Mouse (Mus musculus) E14TG2a.4 (cell line): ENCODE measurements around the gene Srsf7.

ENCODE experiments used
- CTCF ChIP-seq: conservative IDR thresholded peaks from 2 replicates; pipeline ENCODE4 v1.5.1; 2014; ENCODE audit warnings: low read length
- NANOG ChIP-seq: IDR thresholded peaks from 2 replicates; pipeline ENCODE4 v1.6.1; 2014; ENCODE audit warnings: borderline replicate concordance, low read length, mixed read lengths
- POU5F1 ChIP-seq: IDR thresholded peaks from 2 replicates; pipeline ENCODE4 v1.6.1; 2014; ENCODE audit warnings: low read length, borderline replicate concordance

DNA sequence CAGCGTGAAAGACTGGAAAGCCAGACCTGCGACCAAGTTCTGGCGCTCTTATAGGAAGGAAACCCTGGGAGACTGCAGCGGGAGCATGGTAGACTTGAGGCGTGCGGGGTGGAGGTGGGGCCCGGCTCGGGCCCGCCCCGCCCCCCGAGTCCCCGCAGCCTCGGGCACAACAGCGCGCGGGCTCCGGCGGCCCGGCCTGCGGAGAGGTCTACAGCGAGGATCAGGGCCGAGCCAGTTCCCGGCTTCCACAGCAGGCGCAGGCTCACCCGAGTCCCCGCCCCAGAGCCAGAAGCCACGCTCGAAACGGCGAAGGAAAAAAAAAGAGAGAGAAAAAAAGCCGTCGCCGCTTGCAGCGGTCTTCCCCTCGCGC, 821 bp downstream of the Srsf7 start:
- TF ChIP-seq CTCF, result no peak
- no peak for TF ChIP-seq POU5F1
- TF ChIP-seq NANOG, result no peak
